Mouse (Mus musculus) frontal cortex, adult 2 months (tissue): ENCODE results near the gene Gm14410. TPM values are rescaled to one million over a fixed set of nuclear protein-coding genes. Genes with fewer than 3 reads are reported as not detected.
"Not testable (repeated sequence)": the region's sequence is repeated elsewhere in the genome, so short reads cannot be mapped to it uniquely, and the experiment has no call there.

Experiments
- DNase-seq, 2 experiments: peaks; one replicate each; pipeline ENCODE4 v3.0.0; 2022; ENCODE audit warnings: low spot score in 1 of 2; ENCODE audit errors: extremely low spot score in 1 of 2
- polyA plus RNA-seq: library from polyadenylated mRNA; depleted of rRNA; stranded (reverse); fragments of >200 nt; gene quantifications from 2 replicates; pipeline ENCODE4 v1.2.3, GENCODE M21; 2012; rRNA removed

Gm14410 gene
- 49.3 and 58.2 TPM in 2 replicates for polyA plus RNA-seq

DNA sequence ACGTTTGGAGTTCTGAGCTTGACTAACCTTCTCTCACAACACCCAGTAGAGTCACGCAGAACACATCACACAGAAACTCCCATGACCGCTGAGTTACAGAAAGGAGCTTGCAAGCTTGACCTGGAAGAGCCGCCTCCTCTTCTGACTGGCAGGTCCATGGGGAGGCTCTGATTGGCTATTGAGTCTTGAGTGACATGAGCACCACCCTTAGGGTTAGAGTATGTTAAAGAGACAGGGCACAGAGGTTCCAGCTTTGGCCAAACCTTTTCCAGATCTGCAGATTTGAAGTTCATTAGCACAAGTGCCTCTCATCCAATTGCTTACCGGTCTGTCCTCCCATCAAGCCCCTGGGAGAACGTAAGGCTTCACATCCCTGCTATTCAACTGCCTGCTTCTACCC, at the start of gene Gm14410:
Gm14410 (minus strand) TSS at position 81 of the 400 bp plus-strand sequence.
- peak; percentile 87 to 89 for DNase-seq

DNA sequence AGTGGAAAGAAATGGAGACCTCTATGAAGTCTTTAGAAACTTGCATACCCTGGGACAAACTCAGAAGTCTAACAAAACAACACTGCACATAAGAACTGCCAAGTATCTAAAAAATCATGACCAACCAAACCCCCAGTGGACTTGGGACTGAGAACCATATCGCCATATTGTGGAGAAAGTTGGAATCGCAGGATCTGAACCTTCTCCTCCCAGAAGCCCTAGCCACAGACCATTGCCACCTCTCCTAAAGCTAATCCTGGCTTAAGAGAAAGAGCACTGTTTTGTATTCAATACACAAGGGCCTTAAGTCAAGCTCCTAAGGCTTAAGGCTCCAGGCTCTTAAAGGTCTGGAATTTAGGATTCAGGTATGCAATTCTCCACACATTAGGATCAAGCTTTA, 41.2 kb upstream of the Gm14410 start:
- DNase-seq: not testable (repeated sequence)

DNA sequence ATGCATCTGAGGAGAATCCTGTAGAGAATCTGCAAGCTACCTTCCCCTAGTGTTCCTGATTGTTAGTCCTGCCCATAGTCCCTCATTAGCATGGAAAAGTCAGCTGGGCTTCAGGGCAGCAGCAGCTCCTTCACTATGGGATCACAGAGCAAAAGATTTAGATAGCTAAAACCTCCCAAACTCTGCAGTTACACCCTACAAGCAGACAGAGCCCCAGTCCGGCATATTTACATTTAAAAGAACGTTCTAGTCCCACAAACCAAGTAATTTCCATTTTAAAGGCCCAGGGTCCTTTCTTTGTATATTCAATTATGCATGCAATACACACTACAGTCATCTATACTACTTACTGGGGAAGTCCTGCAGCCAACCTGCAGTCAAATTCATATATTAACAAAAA, 24.2 kb upstream of the Gm14410 start:
- DNase-seq: not testable (repeated sequence)

DNA sequence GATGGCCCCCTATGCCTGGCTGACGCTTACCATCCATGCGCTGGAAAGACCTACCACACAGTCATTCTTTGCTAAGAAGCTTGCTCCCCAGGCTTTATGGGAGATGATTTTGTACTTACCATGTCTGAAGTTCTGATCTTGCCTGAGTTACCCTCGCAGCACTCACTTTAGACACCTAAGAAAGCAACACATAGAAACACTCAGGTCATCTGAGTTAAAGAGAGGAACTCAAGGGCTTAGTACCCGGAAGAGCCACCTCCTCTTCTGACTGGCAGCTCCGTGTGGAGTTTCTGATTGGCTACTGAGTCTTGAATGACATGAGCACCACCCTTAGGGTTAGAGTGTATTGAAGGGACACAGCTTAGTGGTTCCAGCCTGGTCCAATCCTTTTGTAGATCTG, 33.5 kb downstream of the Gm14410 start:
- DNase-seq: not testable (repeated sequence)

Other genes starting within 250 kb of the Gm14410 start
- gene Gm14419, start 205.5 kb downstream of the Gm14410 start, polyA plus RNA-seq: 9.7 and 15.6 TPM in 2 replicates
- gene Gm14401, start 132.1 kb downstream of the Gm14410 start, polyA plus RNA-seq: not detected in 2 replicates
- not detected in 2 replicates for gene Gm14409, start 60.6 kb upstream of the Gm14410 start, polyA plus RNA-seq
- 3.0 and 3.4 TPM in 2 replicates for gene Gm14412, start 117.9 kb upstream of the Gm14410 start, polyA plus RNA-seq
- 7.6 and 9.5 TPM in 2 replicates for gene Gm14418, start 191.9 kb upstream of the Gm14410 start, polyA plus RNA-seq